Mouse (Mus musculus): ENCODE measurements around the gene Rnf41. TPM values are rescaled to one million over a fixed set of nuclear protein-coding genes. Genes with fewer than 3 reads are reported as not detected.

Rnf41 gene
- polyA plus RNA-seq, 2 experiments, result 4.8 to 5.9 TPM

GRCm38 (mm10) chr10:128409692-128410559, 1.5 kb upstream of the Rnf41 start:
- H3K9ac ChIP-seq (replicated peaks), result peak overlapping the region; percentile 77
- 6% methylated on average over 36 of the region's 36 CpGs for WGBS (ENCODE audit: insufficient replicate concordance)

GRCm38 (mm10) chr10:128410560-128410845, 954 bp upstream of the Rnf41 start:
- no peak for DNase-seq (ENCODE audit: low read depth in 3 of 3, low spot score in 3 of 3)
- Histone ChIP-seq H3K4me3 (ENCODE audit: insufficient read depth in 1 of 2, low read depth in 2 of 2, low read length in 2 of 2) (peak overlapping the region; percentile 79 to 93), H3K4me1 (replicated peaks; ENCODE audit: control insufficient read depth in 2 of 2, insufficient read depth in 2 of 2, low read length in 1 of 2) (peaks cover 8 to 24% of the 10 kb centered on the region in 2 experiments), H3K4me2 (ENCODE audit: low read depth) (peak overlapping the region; percentile 86), H3K27me3 (ENCODE audit: control insufficient read depth, insufficient read depth, low read length) (no peaks in the 10 kb centered on the region), H3K27ac (peak overlapping the region; percentile 79), H3K9me3 (ENCODE audit: control insufficient read depth, low read length) (no peaks in the 10 kb centered on the region), H3K9ac (replicated peaks) (peak overlapping the region; percentile 77), H3K36me3 (replicated peaks; ENCODE audit: control insufficient read depth, insufficient read depth, low read depth) (no peaks in the 10 kb centered on the region; the same call in 1 of the 2 replicates)
- TF ChIP-seq EP300 (IDR thresholded peaks at IDR 0.05; ENCODE audit: low read depth) (no peak), CTCF (IDR thresholded peaks at IDR 0.05; ENCODE audit: low read depth) (no peak)
- ATAC-seq (ENCODE audit: insufficient read depth), result no peak
- WGBS (ENCODE audit: insufficient replicate concordance), result 32% methylated on average over 4 of the region's 4 CpGs

More at GRCm38 (mm10) chr10:128409692-128410559, 1.5 kb upstream of the Rnf41 start:
- DNase-seq (ENCODE audit: low read depth in 3 of 3, low spot score in 3 of 3) (peak; percentile 97 to 98 (median 98)), ATAC-seq (ENCODE audit: insufficient read depth) (peak; percentile 85)
- H3K27me3 ChIP-seq (ENCODE audit: control insufficient read depth, insufficient read depth, low read length), result no peaks in the 10 kb centered on the region
- H3K4me1 ChIP-seq (replicated peaks; ENCODE audit: control insufficient read depth in 2 of 2, insufficient read depth in 2 of 2, low read length in 1 of 2), result peaks cover 8 to 24% of the 10 kb centered on the region in 2 experiments
- H3K36me3 ChIP-seq (replicated peaks; ENCODE audit: control insufficient read depth, insufficient read depth, low read depth), result no peaks in the 10 kb centered on the region; the same call in 1 of the 2 replicates
- TF ChIP-seq EP300 (IDR thresholded peaks at IDR 0.05; ENCODE audit: low read depth) (no peak), CTCF (IDR thresholded peaks at IDR 0.05; ENCODE audit: low read depth) (peak; percentile 87)
- peak overlapping the region; percentile 79 for H3K27ac ChIP-seq
- H3K4me2 ChIP-seq (ENCODE audit: low read depth), result peak overlapping the region; percentile 86
- H3K4me3 ChIP-seq (ENCODE audit: insufficient read depth in 1 of 2, low read depth in 2 of 2, low read length in 2 of 2), result peak overlapping the region; percentile 79 to 93
- H3K9me3 ChIP-seq (ENCODE audit: control insufficient read depth, low read length), result no peaks in the 10 kb centered on the region

DNA sequence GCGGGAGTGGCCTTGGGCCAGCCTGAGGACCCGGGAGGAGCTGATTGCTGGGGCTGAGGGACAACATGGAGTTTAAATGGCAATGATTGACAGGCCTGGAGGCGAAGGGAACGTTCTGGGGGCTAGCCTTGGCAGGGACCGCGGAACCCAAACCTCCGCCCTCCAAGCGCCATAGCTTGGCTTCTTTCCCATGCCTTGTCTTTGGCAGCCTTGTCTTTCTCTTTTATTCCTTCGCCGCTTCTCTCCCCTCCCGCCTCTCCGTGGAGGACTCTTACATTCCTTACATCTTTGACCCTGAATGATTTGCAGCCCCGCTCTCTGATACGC, 561 bp downstream of the Rnf41 start:
- WGBS (ENCODE audit: insufficient replicate concordance), result 4% methylated on average over 14 of the region's 14 CpGs
- peaks cover 8 to 24% of the 10 kb centered on the region in 2 experiments for H3K4me1 ChIP-seq (replicated peaks; ENCODE audit: control insufficient read depth in 2 of 2, insufficient read depth in 2 of 2, low read length in 1 of 2)
- H3K27me3 ChIP-seq (ENCODE audit: control insufficient read depth, insufficient read depth, low read length), result no peaks in the 10 kb centered on the region
- DNase-seq (ENCODE audit: low read depth in 3 of 3, low spot score in 3 of 3) (no peak), ATAC-seq (ENCODE audit: insufficient read depth) (no peak)
- no peaks in the 10 kb centered on the region for H3K36me3 ChIP-seq (replicated peaks; ENCODE audit: control insufficient read depth, insufficient read depth, low read depth)
- TF ChIP-seq CTCF (IDR thresholded peaks at IDR 0.05; ENCODE audit: low read depth) (no peak), EP300 (IDR thresholded peaks at IDR 0.05; ENCODE audit: low read depth) (no peak)
- no peaks in the 10 kb centered on the region for H3K9me3 ChIP-seq (ENCODE audit: control insufficient read depth, low read length)
- peak overlapping the region; percentile 86 for H3K4me2 ChIP-seq (ENCODE audit: low read depth)
- peak overlapping the region; percentile 43 for H3K27ac ChIP-seq
- peak overlapping the region; percentile 79 to 93 for H3K4me3 ChIP-seq (ENCODE audit: insufficient read depth in 1 of 2, low read depth in 2 of 2, low read length in 2 of 2)
- peak overlapping the region; percentile 77 for H3K9ac ChIP-seq (replicated peaks)

GRCm38 (mm10) chr10:128412558-128412957, 1.1 kb downstream of the Rnf41 start:
- H3K36me3 ChIP-seq (replicated peaks; ENCODE audit: control insufficient read depth, insufficient read depth, low read depth), result no peaks in the 10 kb centered on the region
- TF ChIP-seq CTCF (IDR thresholded peaks at IDR 0.05; ENCODE audit: low read depth) (no peak), EP300 (IDR thresholded peaks at IDR 0.05; ENCODE audit: low read depth) (no peak)
- peak overlapping the region; percentile 77; the same call in 1 of the 2 replicates for H3K9ac ChIP-seq (replicated peaks)
- no peaks in the 10 kb centered on the region for H3K9me3 ChIP-seq (ENCODE audit: control insufficient read depth, low read length)
- H3K27ac ChIP-seq, result no peak overlapping the region; the same call in 1 of the 2 replicates
- DNase-seq (ENCODE audit: low read depth in 3 of 3, low spot score in 3 of 3), result no peak
- H3K4me2 ChIP-seq (ENCODE audit: low read depth), result peak overlapping the region; percentile 86
- no peaks in the 10 kb centered on the region for H3K27me3 ChIP-seq (ENCODE audit: control insufficient read depth, insufficient read depth, low read length)
- H3K4me3 ChIP-seq (ENCODE audit: insufficient read depth in 1 of 2, low read depth in 2 of 2, low read length in 2 of 2), result peak overlapping the region; percentile 79 to 93; a peak in 3 of 4 replicates
- no peak for ATAC-seq (ENCODE audit: insufficient read depth)
- WGBS (ENCODE audit: insufficient replicate concordance), result 9% methylated on average over 1 of the region's 1 CpGs
- H3K4me1 ChIP-seq (replicated peaks; ENCODE audit: control insufficient read depth in 2 of 2, insufficient read depth in 2 of 2, low read length in 1 of 2), result peaks cover 8 to 24% of the 10 kb centered on the region in 2 experiments

- no peak for ATAC-seq (ENCODE audit: insufficient read depth)
- H3K27ac ChIP-seq, result no peak overlapping the region
- peaks cover 8 to 24% of the 10 kb centered on the region in 2 experiments for H3K4me1 ChIP-seq (replicated peaks; ENCODE audit: control insufficient read depth in 2 of 2, insufficient read depth in 2 of 2, low read length in 1 of 2)
Observed at GRCm38 (mm10) chr10:128413076-128413475, 1.6 kb downstream of the Rnf41 start.

More at GRCm38 (mm10) chr10:128413076-128413475, 1.6 kb downstream of the Rnf41 start:
- Histone ChIP-seq H3K36me3 (replicated peaks; ENCODE audit: control insufficient read depth, insufficient read depth, low read depth) (no peaks in the 10 kb centered on the region), H3K9ac (replicated peaks) (no peak overlapping the region), H3K4me3 (ENCODE audit: insufficient read depth in 1 of 2, low read depth in 2 of 2, low read length in 2 of 2) (no peak overlapping the region), H3K4me2 (ENCODE audit: low read depth) (peak overlapping the region; percentile 86; the same call in 1 of the 2 replicates), H3K27me3 (ENCODE audit: control insufficient read depth, insufficient read depth, low read length) (no peaks in the 10 kb centered on the region), H3K9me3 (ENCODE audit: control insufficient read depth, low read length) (no peaks in the 10 kb centered on the region)
- TF ChIP-seq EP300 (IDR thresholded peaks at IDR 0.05; ENCODE audit: low read depth) (no peak), CTCF (IDR thresholded peaks at IDR 0.05; ENCODE audit: low read depth) (no peak)
- WGBS (ENCODE audit: insufficient replicate concordance), result 59% methylated on average over 1 of the region's 1 CpGs
- DNase-seq (ENCODE audit: low read depth in 3 of 3, low spot score in 3 of 3), result no peak
